In genomic region chr7:109579585-109580307, GRCm38 (mm10) we compare ENCODE assay signal across 10 mouse cellular contexts.
A peak's percentile ranks its signal among the peaks of the same experiment; 100 is the strongest.
DNase-seq lines count a peak whose midpoint lies in the region; ATAC-seq lines count a peak whose summit lies in the region.
"Had no signal": no experiment of that assay in that cellular context is flagged by ENCODE, and none has a peak within 500 bp of the region (broad histone marks: within the 10 kb centered on the region; RNA-seq: fewer than 3 reads in every experiment).

No protein-coding gene starts in this region.

- no peaks in the 10 kb centered on the region for H3K27me3 ChIP-seq in heart, embryonic 13.5 days (replicated peaks)
- no peaks in the 10 kb centered on the region for H3K27me3 ChIP-seq in hindbrain, embryonic 10.5 days (ENCODE audit: insufficient read depth, poor library complexity, severe bottlenecking)
- H3K27me3 ChIP-seq in midbrain, embryonic 16.5 days (ENCODE audit: control insufficient read depth, insufficient read depth, low read depth, low read length), result no peaks in the 10 kb centered on the region

- H3K9me3 ChIP-seq in heart, embryonic 13.5 days, result no peaks in the 10 kb centered on the region
- H3K9me3 ChIP-seq in hindbrain, embryonic 10.5 days, result no peaks in the 10 kb centered on the region
- no peaks in the 10 kb centered on the region for H3K9me3 ChIP-seq in midbrain, embryonic 16.5 days (replicated peaks; ENCODE audit: control insufficient read depth, low read length, poor library complexity, severe bottlenecking)

- 70% methylated on average over 6 of the region's 6 CpGs for WGBS in heart, embryonic 13.5 days
- WGBS in hindbrain, embryonic 10.5 days, result 60% methylated on average over 6 of the region's 6 CpGs
- 37% methylated on average over 6 of the region's 6 CpGs for WGBS in midbrain, embryonic 16.5 days

- H3K36me3 ChIP-seq in heart, embryonic 13.5 days, result no peaks in the 10 kb centered on the region
- H3K36me3 ChIP-seq in hindbrain, embryonic 10.5 days, result no peaks in the 10 kb centered on the region
- H3K36me3 ChIP-seq in midbrain, embryonic 16.5 days (ENCODE audit: control insufficient read depth, insufficient read depth, low read length), result no peaks in the 10 kb centered on the region

- no peak for DNase-seq in heart, adult 9 months (ENCODE audit: low spot score in 2 of 2)
- DNase-seq in embryo, embryonic 10.5 days (ENCODE audit: low spot score), result peak; percentile 75
- DNase-seq in hindbrain, embryonic 10.5 days (ENCODE audit: low spot score), result peak; percentile 44
- no peak for DNase-seq in left cerebral cortex, postnatal 25 days (ENCODE audit: low spot score in 2 of 2)
- no peak for DNase-seq in left cerebral cortex, adult 11 months (ENCODE audit: low spot score)
- no peak for DNase-seq in gastrocnemius, postnatal 14 days
- DNase-seq: adrenal gland, postnatal 14 days; gastrocnemius, postnatal 36 days had no signal

- H3K4me3 ChIP-seq in heart, embryonic 13.5 days, result no peak overlapping the region
- no peak overlapping the region for H3K4me3 ChIP-seq in hindbrain, embryonic 10.5 days
- no peak overlapping the region for H3K4me3 ChIP-seq in midbrain, embryonic 16.5 days (ENCODE audit: low read depth, low read length)

- intact Hi-C loops in left cerebral cortex, postnatal 25 days (cut with DNase I), result no loop called here
- intact Hi-C loops in gastrocnemius, postnatal 14 days (cut with DNase I; ENCODE audit: low total_unique reads), result no loop called here

- no peak overlapping the region for H3K9ac ChIP-seq in heart, embryonic 13.5 days
- H3K9ac ChIP-seq in midbrain, embryonic 16.5 days (ENCODE audit: low read depth, low read length), result no peak overlapping the region

- H3K4me1 ChIP-seq in heart, embryonic 13.5 days, result peaks cover 66% of the 10 kb centered on the region
- peaks cover 58% of the 10 kb centered on the region for H3K4me1 ChIP-seq in hindbrain, embryonic 10.5 days (replicated peaks)
- H3K4me1 ChIP-seq in midbrain, embryonic 16.5 days (ENCODE audit: control insufficient read depth, insufficient read depth, low read length), result peaks cover 4% of the 10 kb centered on the region

- H3K27ac ChIP-seq in heart, embryonic 13.5 days (replicated peaks), result peak overlapping the region; percentile 70
- H3K27ac ChIP-seq in hindbrain, embryonic 10.5 days, result peak overlapping the region; percentile 84
- peak overlapping the region; percentile 44; the same call in 1 of the 2 replicates for H3K27ac ChIP-seq in midbrain, embryonic 16.5 days (ENCODE audit: low read length)

- no peak for ATAC-seq in heart, embryonic 13.5 days (ENCODE audit: extremely low read depth, insufficient number of reproducible peaks, low FRiP score, low TSS enrichment)
- ATAC-seq in midbrain, embryonic 16.5 days, result peak; percentile 59; the same call in 1 of the 2 replicates

- no peak overlapping the region for H3K4me2 ChIP-seq in heart, embryonic 13.5 days
- H3K4me2 ChIP-seq in midbrain, embryonic 16.5 days (ENCODE audit: low read length), result no peak overlapping the region

Comparison
In these comparisons a context has a peak if more than half of its experiments do, and no peak if none do; other contexts are left out.
1. DNase-seq: peak in embryo, embryonic 10.5 days (single experiment) and hindbrain, embryonic 10.5 days (single experiment); none in heart, adult 9 months (0 of 2), left cerebral cortex, postnatal 25 days (0 of 2), left cerebral cortex, adult 11 months (single experiment) and gastrocnemius, postnatal 14 days (single experiment).
2. Peak in every context shown above with its lines, with median percentiles within 50 percentile points of each other: H3K27ac ChIP-seq.